Mouse (Mus musculus) natural killer cell, adult 2 months (primary cell): Measurements from ENCODE around the gene Gm9376.

Experiments
- DNase-seq, 2 experiments: peaks; one replicate each; pipeline ENCODE4 v3.0.0; 2022; ENCODE audit warnings: low spot score in 2 of 2

The Gm9376 gene

DNA sequence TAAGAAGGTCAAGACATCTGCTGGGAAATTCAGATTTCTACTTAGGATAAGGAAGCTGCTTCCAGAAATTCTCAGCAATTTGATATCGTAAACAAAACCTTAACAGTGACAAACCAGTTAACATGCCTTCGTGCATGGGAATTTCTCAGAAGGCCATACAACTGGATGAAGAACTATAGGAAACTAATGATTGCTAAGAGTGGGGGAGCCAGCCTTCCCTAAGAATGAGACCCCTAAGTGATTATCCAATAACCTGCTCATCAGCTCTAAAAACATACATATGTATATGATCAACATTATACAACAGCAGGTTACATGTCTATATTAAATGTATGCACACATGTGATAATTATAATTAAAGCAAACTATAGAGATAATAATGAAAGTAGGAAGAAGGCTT lies at the start of gene Gm9376:
TSS of gene Gm9376 (plus strand) at position 301 of the 400 bp plus-strand sequence.
- no peak for DNase-seq

DNA sequence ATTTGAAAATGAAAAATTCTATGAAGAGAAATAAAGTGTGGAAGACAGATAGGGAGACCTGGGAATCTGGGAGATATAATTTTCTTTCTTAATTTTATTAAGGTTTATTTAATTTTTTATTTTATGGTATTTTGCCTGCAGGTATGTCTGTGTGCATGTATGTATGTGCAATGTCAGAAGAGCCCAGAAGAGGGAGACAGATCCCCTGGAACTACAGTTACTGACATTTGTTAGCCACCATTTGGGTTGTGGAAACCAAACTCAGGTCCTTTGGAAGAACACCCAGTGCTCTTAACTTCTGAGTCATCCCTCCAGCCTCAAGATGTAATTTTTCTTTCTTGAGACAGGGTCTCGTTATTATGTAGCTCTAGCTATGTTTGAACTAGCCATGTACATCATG lies 45.9 kb upstream of the Gm9376 start:
- DNase-seq: no peak

DNA sequence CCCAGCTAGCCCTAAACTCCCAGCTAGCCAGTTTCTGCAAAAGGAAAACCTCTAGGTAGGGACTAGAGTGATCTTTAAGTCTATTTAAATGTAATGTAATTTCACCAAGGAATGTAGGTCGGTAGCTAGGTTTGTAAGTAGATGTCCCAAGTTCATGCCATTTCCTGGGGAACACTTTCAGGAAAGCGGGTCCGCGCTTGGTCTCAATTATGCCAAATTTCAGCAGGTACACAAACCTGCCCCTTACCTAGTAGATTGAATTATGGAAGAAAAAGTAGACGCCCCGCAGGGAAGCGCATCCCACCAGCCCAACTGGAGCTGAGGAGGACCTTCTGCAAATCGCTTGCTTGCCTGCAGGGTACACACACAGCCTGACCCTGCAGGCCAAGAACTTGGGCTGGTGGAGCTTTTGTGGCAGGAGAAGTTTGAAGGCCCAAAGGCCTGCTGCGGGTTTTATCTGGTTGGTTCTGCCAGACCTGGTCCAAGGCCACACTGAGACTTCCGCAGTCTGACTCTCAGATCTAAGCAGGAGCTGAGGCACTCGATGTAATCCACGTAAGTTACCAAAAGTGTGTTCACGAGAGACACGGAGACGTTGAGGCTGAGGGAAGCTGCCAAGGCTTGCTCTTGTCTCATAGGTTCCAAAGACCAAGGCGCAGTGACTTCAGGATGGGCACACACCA lies 41.6 kb upstream of the Gm9376 start:
- DNase-seq: no peak

DNA sequence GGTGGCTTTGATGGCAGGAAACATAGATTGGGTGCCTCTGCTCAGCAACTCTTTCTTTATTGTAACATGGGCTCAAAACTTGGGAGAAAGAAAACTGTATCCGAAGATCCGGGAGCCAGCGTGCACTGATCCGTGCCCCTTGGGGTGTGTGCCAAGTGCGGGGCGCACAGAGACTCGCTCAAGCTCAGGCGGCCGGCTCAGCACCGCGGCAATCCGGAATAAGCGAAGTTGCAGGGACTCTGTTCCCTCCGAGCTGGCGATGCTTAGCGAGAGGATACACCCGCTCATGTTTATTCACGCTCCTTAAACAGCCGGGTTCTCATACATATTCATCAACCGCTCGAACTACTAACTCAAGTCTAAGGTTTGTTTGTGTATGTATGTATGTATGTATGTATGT lies 40.8 kb upstream of the Gm9376 start:
- DNase-seq: no peak

GRCm38 (mm10) chr14:118226471-118227155 lies 40.1 kb upstream of the Gm9376 start:
- DNase-seq: no peak

GRCm38 (mm10) chr14:118232381-118232970 lies 34.3 kb upstream of the Gm9376 start:
- DNase-seq: no peak

DNA sequence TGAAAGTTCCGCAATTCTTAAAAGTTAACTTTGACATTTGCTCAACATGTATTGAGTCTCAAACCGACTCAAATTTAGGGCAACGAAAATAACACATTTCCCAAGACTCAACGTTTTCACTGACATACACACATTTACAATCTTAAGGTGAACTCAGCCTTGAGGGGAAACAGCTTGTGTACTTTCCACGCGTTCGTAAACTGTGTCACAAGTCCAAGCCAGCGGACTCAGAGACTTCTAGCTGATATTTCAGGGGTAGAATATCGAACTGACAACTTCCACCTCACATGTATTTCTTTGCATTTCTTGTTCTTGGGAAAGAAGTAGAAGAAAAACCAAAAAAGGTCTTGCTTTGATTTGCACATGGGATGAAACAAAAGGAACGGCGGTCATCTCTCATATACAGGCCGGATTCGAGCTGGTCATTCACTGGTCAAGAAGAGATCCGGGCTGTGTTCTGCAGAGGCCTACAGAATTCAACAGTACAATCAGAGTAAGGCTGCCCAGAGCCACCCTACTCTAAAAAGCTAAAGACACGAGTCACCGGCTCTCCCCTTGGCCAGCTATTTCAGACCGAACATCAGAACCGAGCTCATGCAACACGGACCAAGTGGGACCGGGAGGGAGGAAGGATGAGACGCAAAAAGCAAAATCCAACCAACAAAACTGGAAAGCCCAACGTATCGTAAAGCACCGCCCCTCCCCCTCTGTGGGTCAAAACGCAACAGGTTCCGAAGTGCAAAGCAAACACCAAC lies 32.8 kb upstream of the Gm9376 start:
- no peak for DNase-seq

GRCm38 (mm10) chr14:118234541-118235210 lies 32.1 kb upstream of the Gm9376 start:
- no peak for DNase-seq

GRCm38 (mm10) chr14:118235361-118235972 lies 31.3 kb upstream of the Gm9376 start:
- DNase-seq: no peak

GRCm38 (mm10) chr14:118235973-118236885 lies 30.5 kb upstream of the Gm9376 start:
- DNase-seq: no peak

- DNase-seq: no peak
Observed at GRCm38 (mm10) chr14:118236886-118237289, 29.9 kb upstream of the Gm9376 start, which contains the start of gene Sox21. TSS of gene Sox21 (minus strand) at chr14:118237030.

- DNase-seq: no peak
Observed at GRCm38 (mm10) chr14:118237786-118238185, 29.0 kb upstream of the Gm9376 start.

- DNase-seq: no peak
Observed at GRCm38 (mm10) chr14:118239351-118239750, 27.4 kb upstream of the Gm9376 start.

- no peak for DNase-seq
Observed at GRCm38 (mm10) chr14:118241416-118241815, 25.3 kb upstream of the Gm9376 start.

GRCm38 (mm10) chr14:118253381-118253780 lies 13.4 kb upstream of the Gm9376 start:
- DNase-seq: no peak

DNA sequence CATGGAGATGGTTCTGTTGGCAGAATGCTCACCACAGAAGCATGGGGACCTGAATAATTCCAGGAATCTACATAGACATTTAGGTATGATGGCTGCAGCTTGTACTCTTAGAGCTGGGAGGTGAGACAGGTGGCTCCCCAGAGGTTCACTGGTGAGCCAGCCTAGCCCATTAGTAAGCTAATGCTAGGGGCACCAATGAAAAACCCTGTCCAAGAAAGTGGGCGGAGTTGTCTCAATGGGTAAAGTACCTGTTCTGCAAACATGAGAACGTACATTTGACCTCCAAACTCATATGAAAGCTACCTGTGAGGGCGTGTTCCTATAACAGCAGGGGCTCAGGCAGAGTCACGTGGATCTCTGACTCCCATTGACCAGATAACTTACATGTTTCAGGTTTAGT lies 2.1 kb downstream of the Gm9376 start:
- DNase-seq: no peak

DNA sequence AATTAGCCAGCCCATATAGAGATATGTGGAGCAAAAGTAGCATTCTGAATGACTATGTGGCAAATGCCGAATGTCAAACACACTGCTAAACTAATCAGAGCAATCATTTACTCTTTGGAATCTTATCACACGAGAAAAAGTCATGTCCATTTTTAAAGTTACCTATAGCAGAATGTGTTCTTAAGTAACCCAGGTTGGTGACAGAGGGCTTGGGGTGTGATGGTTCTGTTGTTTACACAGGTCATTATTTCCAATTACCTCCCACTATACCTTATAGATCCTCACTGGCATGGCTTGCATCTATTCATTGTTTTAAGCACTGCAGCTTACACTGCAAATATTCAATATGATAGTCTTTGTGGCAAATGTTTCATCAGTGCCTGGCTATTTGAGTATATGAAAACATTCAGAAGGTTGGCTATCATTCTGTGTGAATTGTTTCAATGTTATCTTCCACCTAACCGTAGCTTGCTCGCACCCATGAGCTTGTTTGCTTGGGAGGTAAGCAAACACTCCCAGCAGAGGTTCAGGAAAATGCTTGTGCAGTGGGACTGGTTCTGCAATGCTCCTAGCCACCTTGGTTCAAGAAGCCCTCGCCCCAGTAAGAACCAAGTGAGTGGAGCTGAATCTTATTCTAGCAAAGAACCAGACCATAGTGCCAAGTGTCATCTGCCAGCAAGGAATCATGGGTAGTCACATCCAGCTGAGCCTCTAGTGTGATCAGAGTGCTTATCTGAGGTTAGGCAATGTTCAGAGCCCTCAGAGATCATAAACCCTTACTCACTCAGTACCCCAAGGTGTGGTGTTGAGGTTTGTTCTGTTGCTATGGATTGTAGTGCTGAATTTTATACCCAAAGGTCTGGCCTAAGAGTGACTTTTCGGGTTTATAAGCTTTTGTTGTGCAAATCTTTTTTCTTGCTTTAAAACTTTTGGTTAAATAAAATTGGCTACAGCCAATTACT lies 6.1 kb downstream of the Gm9376 start:
- no peak for DNase-seq

GRCm38 (mm10) chr14:118277704-118278498 lies 11.1 kb downstream of the Gm9376 start:
- DNase-seq: no peak
